Mouse (Mus musculus) left cerebral cortex, adult 8-10 months (tissue): ENCODE measurements around the gene Mbd6. TPM values are rescaled to one million over a fixed set of nuclear protein-coding genes. Genes with fewer than 3 reads are reported as not detected.
"Not testable (repeated sequence)": the region's sequence is repeated elsewhere in the genome, so short reads cannot be mapped to it uniquely, and the experiment has no call there.

Experiments used
- DNase-seq, 2 experiments: peaks; one replicate each; pipeline ENCODE4 v3.0.0; 2022; ENCODE audit warnings: low spot score in 2 of 2
- total RNA-seq, 4 experiments: library from RNA; stranded (reverse); gene quantifications; 2 replicates each; pipeline ENCODE4 v1.2.4; 2022

Mbd6 gene
- total RNA-seq, result 10 to 100 TPM; 32.5 to 53.7 (median 44.4) TPM

GRCm38 (mm10) chr10:127288800-127289572, at the start of gene Mbd6:
TSS of gene Mbd6 (minus strand) at chr10:127289018.
- DNase-seq, result peak; percentile 67 to 85

GRCm38 (mm10) chr10:127337536-127338099, 48.8 kb upstream of the Mbd6 start:
- no peak for DNase-seq

GRCm38 (mm10) chr10:127336952-127337351, 48.1 kb upstream of the Mbd6 start:
- no peak for DNase-seq

GRCm38 (mm10) chr10:127335271-127335670, 46.5 kb upstream of the Mbd6 start:
- DNase-seq, result no peak

GRCm38 (mm10) chr10:127333152-127333551, 44.3 kb upstream of the Mbd6 start:
- no peak for DNase-seq

- DNase-seq, result no peak
These were observed 43.5 kb upstream of the Mbd6 start for GRCm38 (mm10) chr10:127332211-127332874.

- DNase-seq, result no peak
These were observed 41.4 kb upstream of the Mbd6 start for GRCm38 (mm10) chr10:127330212-127330611.

- DNase-seq, result no peak
These were observed 38.8 kb upstream of the Mbd6 start for GRCm38 (mm10) chr10:127327461-127328145.

GRCm38 (mm10) chr10:127326828-127327227, 38.0 kb upstream of the Mbd6 start:
- no peak for DNase-seq

GRCm38 (mm10) chr10:127326017-127326801, 37.4 kb upstream of the Mbd6 start:
- DNase-seq, result no peak

- DNase-seq, result no peak
These were observed 36.7 kb upstream of the Mbd6 start for GRCm38 (mm10) chr10:127325454-127326016.

- DNase-seq, result no peak
These were observed 35.7 kb upstream of the Mbd6 start for GRCm38 (mm10) chr10:127324495-127324894.

- no peak for DNase-seq
These were observed 34.5 kb upstream of the Mbd6 start for GRCm38 (mm10) chr10:127323131-127323855.

- DNase-seq, result no peak
These were observed 33.9 kb upstream of the Mbd6 start for GRCm38 (mm10) chr10:127322669-127323068.

GRCm38 (mm10) chr10:127322178-127322577, 33.4 kb upstream of the Mbd6 start:
- no peak for DNase-seq

GRCm38 (mm10) chr10:127321621-127322020, 32.8 kb upstream of the Mbd6 start, which contains the start of gene Arhgap9:
TSS of gene Arhgap9 (plus strand) at chr10:127321964.
- no peak for DNase-seq

- DNase-seq, result no peak
These were observed 31.2 kb upstream of the Mbd6 start for GRCm38 (mm10) chr10:127319969-127320368.

- no peak for DNase-seq
These were observed 29.2 kb upstream of the Mbd6 start for GRCm38 (mm10) chr10:127318009-127318408.

GRCm38 (mm10) chr10:127317277-127317676, 28.5 kb upstream of the Mbd6 start:
- DNase-seq, result no peak

GRCm38 (mm10) chr10:127314950-127315349, 26.1 kb upstream of the Mbd6 start:
- not testable (repeated sequence) for DNase-seq
